Mouse (Mus musculus) hindbrain, embryonic 15.5 days (tissue): ENCODE measurements around the gene Slc22a12. TPM values are rescaled to one million over a fixed set of nuclear protein-coding genes. Genes with fewer than 3 reads are reported as not detected.

ENCODE experiments used
- ATAC-seq: fragments of 200-750 bp; cut with Nextera tagmentation; 2 replicates; pipeline ENCODE4 v1.8.0; 2017; ENCODE audit warnings: low read depth, moderate number of reproducible peaks, moderate TSS enrichment; ENCODE audit not compliant: low FRiP score
- H3K27ac ChIP-seq: fragments of 300-500 bp; sonication (generic); replicated peaks from 2 replicates; pipeline ENCODE4 v1.5.1; 2015; ENCODE audit warnings: mild to moderate bottlenecking, inconsistent platforms
- H3K27me3 ChIP-seq: fragments of 300-500 bp; sonication (generic); 2 replicates; pipeline ENCODE4 v1.6.1; 2015; ENCODE audit warnings: control low read depth, inconsistent platforms
- H3K36me3 ChIP-seq: fragments of 300-500 bp; sonication (generic); 2 replicates; pipeline ENCODE4 v1.6.1; 2015; ENCODE audit warnings: control low read depth, inconsistent platforms
- H3K4me1 ChIP-seq: fragments of 300-500 bp; sonication (generic); replicated peaks from 2 replicates; pipeline ENCODE4 v1.6.1; 2015; ENCODE audit warnings: control low read depth, inconsistent platforms
- H3K4me2 ChIP-seq: fragments of 300-500 bp; sonication (generic); 2 replicates; pipeline ENCODE4 v1.6.1; 2015; ENCODE audit warnings: moderate library complexity, mild to moderate bottlenecking, inconsistent platforms
- H3K4me3 ChIP-seq: fragments of 300-500 bp; sonication (generic); 2 replicates; pipeline ENCODE4 v1.5.1; 2015; ENCODE audit warnings: mild to moderate bottlenecking, inconsistent platforms
- H3K9ac ChIP-seq: fragments of 300-500 bp; sonication (generic); 2 replicates; pipeline ENCODE4 v1.6.1; 2015; ENCODE audit warnings: inconsistent platforms
- H3K9me3 ChIP-seq: fragments of 300-500 bp; sonication (generic); 2 replicates; pipeline ENCODE4 v1.6.1; 2016; ENCODE audit warnings: control low read depth, inconsistent platforms
- WGBS: fragments of 180-500 bp; shearing (Covaris S2); methylation state at CpG from one replicate; pipeline ENCODE4 v1.1.7; 2015; 5-methylcytosine and 5-hydroxymethylcytosine counted together
- polyA plus RNA-seq: library from polyadenylated mRNA; unstranded; fragments of >200 nt; fragmentation: Nextera tagmentation; extraction: Ambion mirVana; gene quantifications from 2 replicates; pipeline ENCODE4 v1.2.1, GENCODE M21; 2015

Gene Slc22a12
- polyA plus RNA-seq, 1 experiment from 2014 or later: not detected

DNA sequence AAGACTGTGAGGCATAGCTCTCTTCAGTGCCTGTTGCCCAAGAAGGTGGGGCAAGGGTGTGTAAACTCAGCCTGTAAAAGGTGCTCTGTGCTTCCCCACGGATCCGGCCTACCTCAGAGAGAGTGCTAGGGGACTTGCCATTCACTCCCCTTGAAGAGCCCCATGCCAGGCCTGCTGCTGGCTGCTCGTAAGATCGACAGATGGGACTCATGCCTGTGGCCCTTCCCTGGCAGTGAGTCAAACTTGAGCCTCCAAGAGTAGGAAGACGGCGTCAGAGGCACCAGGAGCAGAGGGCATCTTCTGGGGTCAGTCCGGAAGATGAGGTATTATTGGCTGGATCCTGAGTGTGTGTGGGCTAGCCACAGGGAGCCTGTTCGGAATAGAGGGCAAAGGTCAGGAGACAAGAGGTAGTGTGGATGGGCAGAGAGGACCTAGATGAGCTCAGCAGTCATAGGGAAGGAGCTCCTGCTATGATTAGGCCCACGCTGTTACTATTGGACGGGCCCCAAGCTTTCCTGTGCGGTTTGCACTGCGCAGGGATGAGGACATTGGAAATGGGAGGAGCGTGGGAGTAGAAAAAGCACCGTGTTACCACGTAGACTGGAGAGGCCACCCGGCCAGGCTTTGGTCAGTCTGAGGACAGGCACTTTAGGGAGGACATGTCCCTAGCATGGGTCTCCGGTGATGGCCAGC, 14.8 kb downstream of the Slc22a12 start:
- Histone ChIP-seq H3K4me1 (peaks cover 55% of the 10 kb centered on the region), H3K27ac (peak overlapping the region; percentile 40; the same call in 1 of the 2 replicates)
- WGBS: 67% methylated on average over 17 of the region's 17 CpGs

DNA sequence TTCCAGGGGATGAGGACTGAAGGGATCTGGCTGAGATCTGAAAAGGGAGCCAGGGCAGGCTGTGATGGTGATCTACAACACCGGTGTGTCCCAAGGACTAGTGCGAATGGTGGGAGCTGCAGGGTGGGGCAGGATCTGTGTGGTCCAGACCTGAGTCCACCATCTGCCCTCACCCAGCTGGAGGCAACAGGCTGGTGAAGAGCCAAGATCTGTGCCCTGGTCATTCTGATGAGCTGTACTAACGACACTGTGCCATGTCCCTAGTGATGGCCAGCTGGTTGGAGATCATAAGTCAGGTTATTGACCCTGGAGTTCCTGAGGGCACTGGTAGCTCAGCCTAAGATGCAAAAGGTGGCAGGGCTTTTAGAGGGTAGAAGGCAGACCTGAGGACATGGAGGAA, 15.4 kb downstream of the Slc22a12 start:
- ATAC-seq: no peak
- no peak overlapping the region for H3K4me3 ChIP-seq
- no peak overlapping the region for H3K9ac ChIP-seq
- peak overlapping the region; percentile 40; the same call in 1 of the 2 replicates for H3K27ac ChIP-seq
- WGBS: 81% methylated on average over 3 of the region's 3 CpGs
- H3K27me3 ChIP-seq: no peaks in the 10 kb centered on the region
- H3K4me1 ChIP-seq: peaks cover 49% of the 10 kb centered on the region
- no peaks in the 10 kb centered on the region for H3K9me3 ChIP-seq
- H3K4me2 ChIP-seq: no peak overlapping the region
- peaks cover 24% of the 10 kb centered on the region for H3K36me3 ChIP-seq

More for the DNA sequence above, 14.8 kb downstream of the Slc22a12 start:
- Histone ChIP-seq H3K36me3 (peaks cover 19% of the 10 kb centered on the region), H3K4me2 (no peak overlapping the region), H3K9ac (no peak overlapping the region), H3K27me3 (no peaks in the 10 kb centered on the region), H3K9me3 (no peaks in the 10 kb centered on the region), H3K4me3 (no peak overlapping the region)
- ATAC-seq: no peak

DNA sequence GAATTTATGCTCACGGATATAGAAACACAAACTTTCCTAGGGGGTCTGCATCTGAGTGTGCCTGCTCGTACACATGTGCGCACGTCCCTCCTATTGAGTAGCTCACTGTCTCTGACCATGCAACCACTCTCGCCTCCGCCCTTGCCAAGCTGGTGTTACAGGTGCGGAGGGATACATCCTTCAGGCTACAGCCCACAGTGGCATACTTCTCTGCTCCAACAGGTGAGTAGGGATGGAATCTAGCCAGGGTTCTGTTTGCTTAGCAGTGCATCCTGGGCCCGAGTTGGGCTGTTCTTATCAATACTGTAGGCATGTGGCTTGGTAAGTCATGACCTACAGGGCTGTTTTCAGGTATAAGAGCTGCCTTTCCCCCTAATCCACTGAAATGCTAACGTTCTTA, 16.8 kb downstream of the Slc22a12 start:
- WGBS: 94% methylated on average over 9 of the region's 9 CpGs
- Histone ChIP-seq H3K27ac (no peak overlapping the region), H3K4me2 (no peak overlapping the region), H3K4me3 (no peak overlapping the region), H3K9ac (no peak overlapping the region), H3K36me3 (peaks cover 33% of the 10 kb centered on the region), H3K9me3 (no peaks in the 10 kb centered on the region), H3K27me3 (no peaks in the 10 kb centered on the region), H3K4me1 (peaks cover 35% of the 10 kb centered on the region)
- ATAC-seq: no peak

DNA sequence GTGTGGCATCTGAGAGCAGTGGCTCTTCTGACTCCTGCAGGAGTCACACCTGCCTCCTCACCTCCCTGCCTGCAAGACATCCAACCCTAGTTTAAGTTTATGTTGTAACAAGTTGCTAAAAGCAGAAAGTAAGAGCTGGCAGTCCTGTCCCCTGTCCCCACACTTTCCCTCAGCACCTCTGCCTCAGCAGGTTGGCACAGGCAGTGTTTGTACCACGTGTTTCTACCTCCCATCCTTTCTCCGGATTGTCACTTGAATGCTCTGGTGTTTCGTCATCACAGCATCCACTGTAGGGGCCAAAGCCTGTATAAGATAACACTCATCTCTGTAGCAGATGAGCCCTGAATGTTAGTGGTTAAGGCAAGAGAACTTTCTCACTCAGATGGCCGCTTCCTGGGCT, 17.8 kb downstream of the Slc22a12 start:
- 84% methylated on average over 4 of the region's 4 CpGs for WGBS
- Histone ChIP-seq H3K4me1 (peaks cover 27% of the 10 kb centered on the region), H3K4me3 (no peak overlapping the region), H3K36me3 (peaks cover 37% of the 10 kb centered on the region), H3K9me3 (no peaks in the 10 kb centered on the region), H3K27me3 (no peaks in the 10 kb centered on the region), H3K27ac (no peak overlapping the region), H3K4me2 (no peak overlapping the region), H3K9ac (no peak overlapping the region)
- no peak for ATAC-seq

DNA sequence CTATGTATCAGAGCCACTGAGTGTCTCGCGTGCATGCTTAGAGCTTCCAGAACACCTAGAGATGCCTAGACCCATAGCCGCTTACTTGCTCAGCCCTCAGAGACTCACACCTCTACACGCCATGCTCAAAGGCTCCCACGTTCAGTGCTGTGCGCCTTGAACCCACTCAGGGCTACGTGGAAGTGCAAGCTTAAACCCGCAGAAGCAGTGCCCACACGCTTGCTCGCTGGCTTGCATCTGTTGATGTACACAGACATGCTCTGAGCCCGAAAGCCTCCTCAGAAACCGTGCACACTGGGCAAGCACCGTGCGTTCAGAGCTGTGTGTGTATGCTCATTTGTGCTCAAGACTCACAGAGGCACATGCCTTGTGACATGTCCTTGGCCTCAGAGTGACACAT, 20.5 kb downstream of the Slc22a12 start:
- no peak overlapping the region for H3K4me2 ChIP-seq
- H3K9me3 ChIP-seq: no peaks in the 10 kb centered on the region
- H3K4me1 ChIP-seq: peaks cover 27% of the 10 kb centered on the region
- ATAC-seq: no peak
- no peak overlapping the region for H3K9ac ChIP-seq
- no peaks in the 10 kb centered on the region for H3K27me3 ChIP-seq
- H3K36me3 ChIP-seq: peaks cover 46% of the 10 kb centered on the region
- no peak overlapping the region for H3K27ac ChIP-seq
- H3K4me3 ChIP-seq: no peak overlapping the region
- 92% methylated on average over 14 of the region's 14 CpGs for WGBS

DNA sequence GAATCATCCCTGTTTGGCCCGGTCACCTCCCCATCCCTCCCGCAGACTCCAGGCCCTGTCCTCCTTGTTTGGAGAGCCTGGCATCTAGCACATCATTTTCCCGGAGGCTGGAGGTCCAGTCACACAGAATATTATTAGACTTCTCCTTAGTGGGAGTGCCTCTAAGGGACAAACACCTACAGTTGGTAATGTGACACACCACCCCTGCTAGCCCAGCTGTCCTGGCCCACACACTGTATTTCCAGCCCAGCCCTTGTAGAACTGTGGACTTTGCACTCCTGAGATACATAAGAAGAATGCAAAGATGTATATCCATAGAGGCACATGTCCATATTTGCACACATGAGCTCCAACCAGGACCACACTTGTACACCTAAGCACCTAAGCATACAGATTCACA, 21.2 kb downstream of the Slc22a12 start:
- Histone ChIP-seq H3K4me2 (no peak overlapping the region), H3K27ac (no peak overlapping the region), H3K4me1 (peaks cover 29% of the 10 kb centered on the region), H3K27me3 (no peaks in the 10 kb centered on the region), H3K9me3 (no peaks in the 10 kb centered on the region), H3K4me3 (no peak overlapping the region), H3K9ac (no peak overlapping the region), H3K36me3 (peaks cover 48% of the 10 kb centered on the region)
- 95% methylated on average over 3 of the region's 3 CpGs for WGBS
- no peak for ATAC-seq

DNA sequence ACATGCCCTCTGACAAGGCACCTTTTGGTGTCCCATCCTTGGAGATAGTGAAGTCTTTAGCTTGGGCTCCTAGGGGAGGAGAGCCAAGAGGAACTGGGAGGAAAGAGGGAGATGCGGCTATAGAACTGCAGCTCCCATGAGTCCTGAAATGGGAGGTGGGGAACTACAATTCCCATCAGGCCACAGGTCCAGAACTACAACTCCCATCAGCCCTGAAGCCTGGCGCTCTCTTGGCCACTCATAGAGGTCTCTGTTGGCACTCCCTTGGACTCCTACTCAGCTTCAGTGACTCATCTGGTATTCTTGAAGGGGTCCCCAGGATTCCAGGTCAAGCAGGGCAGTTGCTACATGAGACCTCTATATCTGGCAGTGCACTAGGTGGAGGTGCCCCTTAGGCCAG, 23.3 kb downstream of the Slc22a12 start:
- peaks cover 35% of the 10 kb centered on the region for H3K4me1 ChIP-seq
- peaks cover 61% of the 10 kb centered on the region for H3K36me3 ChIP-seq
- H3K27ac ChIP-seq: peak overlapping the region; percentile 80
- 44% methylated on average over 2 of the region's 2 CpGs for WGBS
- H3K9ac ChIP-seq: no peak overlapping the region
- no peaks in the 10 kb centered on the region for H3K9me3 ChIP-seq
- ATAC-seq: no peak
- no peak overlapping the region for H3K4me3 ChIP-seq
- H3K27me3 ChIP-seq: no peaks in the 10 kb centered on the region
- 0 out of 2 replicates have a peak overlapping the region, but pooled peaks have one; percentile 29 for H3K4me2 ChIP-seq

DNA sequence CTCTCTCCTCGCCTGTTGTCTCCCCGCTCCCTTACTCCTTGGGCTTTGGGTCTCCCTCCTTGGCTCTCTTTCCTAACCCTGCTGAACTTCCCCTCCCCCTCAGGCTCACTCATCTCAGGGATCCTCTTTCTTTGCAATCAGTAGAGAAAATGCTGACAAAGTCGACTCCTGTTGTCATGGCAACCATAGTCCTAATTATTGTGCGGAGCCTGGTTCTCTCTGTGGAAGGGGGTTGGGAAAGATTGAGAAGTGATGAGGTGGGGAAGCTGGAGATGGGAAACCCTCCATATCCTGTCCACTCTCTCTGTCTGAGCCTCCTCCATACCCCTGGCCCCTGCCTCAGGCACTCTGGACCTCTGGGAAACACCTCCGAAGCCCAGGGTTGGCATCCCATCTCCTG, 24.2 kb downstream of the Slc22a12 start:
- peaks cover 35% of the 10 kb centered on the region for H3K4me1 ChIP-seq
- H3K9me3 ChIP-seq: no peaks in the 10 kb centered on the region
- no peak overlapping the region for H3K9ac ChIP-seq
- H3K36me3 ChIP-seq: peaks cover 57% of the 10 kb centered on the region
- WGBS: 13% methylated on average over 5 of the region's 5 CpGs
- no peaks in the 10 kb centered on the region for H3K27me3 ChIP-seq
- H3K4me2 ChIP-seq: peak overlapping the region; percentile 29
- H3K27ac ChIP-seq: peak overlapping the region; percentile 80
- peak; percentile 59 for ATAC-seq
- H3K4me3 ChIP-seq: no peak overlapping the region

DNA sequence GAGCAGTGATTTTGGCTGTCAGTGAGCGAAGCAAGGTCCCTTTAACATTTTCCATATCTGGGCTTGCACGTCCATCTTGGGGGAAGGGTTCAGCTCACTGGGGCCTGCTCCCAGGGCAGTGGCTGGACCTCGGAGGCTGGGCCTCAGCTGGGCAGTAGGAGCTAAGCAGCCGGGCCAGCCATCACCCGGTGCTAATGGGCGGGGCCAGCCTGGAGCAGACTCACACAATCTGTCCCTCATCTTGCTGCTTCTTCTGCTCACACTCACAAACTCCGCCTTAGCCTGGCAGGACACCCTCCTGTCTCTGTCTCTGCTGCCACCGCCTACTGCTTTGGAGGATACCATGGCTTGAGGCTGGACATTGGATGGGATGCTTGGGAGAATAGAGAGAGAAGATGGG, 26.7 kb downstream of the Slc22a12 start:
- WGBS: 54% methylated on average over 8 of the region's 8 CpGs
- Histone ChIP-seq H3K9me3 (no peaks in the 10 kb centered on the region), H3K4me1 (peaks cover 44% of the 10 kb centered on the region), H3K27ac (no peak overlapping the region), H3K27me3 (no peaks in the 10 kb centered on the region), H3K4me2 (no peak overlapping the region), H3K9ac (no peak overlapping the region), H3K4me3 (no peak overlapping the region), H3K36me3 (peaks cover 50% of the 10 kb centered on the region)
- ATAC-seq: no peak

DNA sequence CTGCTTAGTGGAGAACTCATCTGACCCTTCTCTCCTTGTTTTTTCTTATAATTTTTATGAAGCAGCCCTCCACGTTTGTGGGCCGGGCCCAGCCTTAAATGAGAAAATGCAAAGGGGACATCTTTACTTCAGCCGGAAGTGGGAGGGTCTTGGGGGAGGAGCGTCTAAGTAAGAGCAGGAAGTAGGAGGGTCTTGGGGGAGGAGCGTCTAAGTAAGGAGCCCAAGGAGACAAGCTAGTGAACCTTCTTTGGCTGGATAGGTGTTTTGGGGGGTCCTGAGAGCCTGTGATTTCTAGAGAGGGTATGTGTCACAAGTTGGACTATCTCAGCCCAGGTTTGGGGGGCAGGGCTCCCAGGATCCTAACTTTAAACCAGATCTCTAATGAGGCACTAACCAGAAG, 27.4 kb downstream of the Slc22a12 start:
- Histone ChIP-seq H3K4me2 (no peak overlapping the region), H3K27me3 (no peaks in the 10 kb centered on the region), H3K4me3 (no peak overlapping the region), H3K27ac (no peak overlapping the region), H3K4me1 (peaks cover 44% of the 10 kb centered on the region), H3K36me3 (peaks cover 55% of the 10 kb centered on the region), H3K9ac (no peak overlapping the region), H3K9me3 (no peaks in the 10 kb centered on the region)
- ATAC-seq: no peak
- 76% methylated on average over 5 of the region's 5 CpGs for WGBS

DNA sequence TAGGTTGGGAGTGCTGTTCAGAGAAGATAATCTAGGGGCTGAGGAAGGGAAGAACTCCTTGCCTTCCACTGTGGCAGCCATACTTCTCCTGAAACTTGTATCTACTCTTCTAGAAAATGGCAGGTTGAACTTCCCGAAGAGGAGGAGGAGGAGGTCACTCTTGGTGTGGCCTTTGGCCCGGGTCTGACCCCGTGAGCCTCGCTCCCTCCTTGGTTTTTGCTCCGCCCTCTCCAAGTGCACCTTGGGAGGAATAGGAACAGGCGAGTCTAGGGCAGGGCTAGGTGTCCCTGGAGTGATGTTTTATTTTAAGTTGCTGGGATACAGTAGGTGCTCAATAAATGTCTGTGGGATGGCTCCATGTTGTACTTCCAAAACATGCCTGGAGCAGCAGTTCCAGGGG, 27.9 kb downstream of the Slc22a12 start:
- WGBS: 71% methylated on average over 6 of the region's 6 CpGs
- peaks cover 55% of the 10 kb centered on the region for H3K36me3 ChIP-seq
- H3K4me3 ChIP-seq: no peak overlapping the region
- H3K27ac ChIP-seq: 0 out of 2 replicates have a peak overlapping the region, but pooled peaks have one; percentile 12
- ATAC-seq: no peak
- no peak overlapping the region for H3K4me2 ChIP-seq
- peaks cover 44% of the 10 kb centered on the region for H3K4me1 ChIP-seq
- no peaks in the 10 kb centered on the region for H3K27me3 ChIP-seq
- H3K9me3 ChIP-seq: no peaks in the 10 kb centered on the region
- H3K9ac ChIP-seq: no peak overlapping the region

DNA sequence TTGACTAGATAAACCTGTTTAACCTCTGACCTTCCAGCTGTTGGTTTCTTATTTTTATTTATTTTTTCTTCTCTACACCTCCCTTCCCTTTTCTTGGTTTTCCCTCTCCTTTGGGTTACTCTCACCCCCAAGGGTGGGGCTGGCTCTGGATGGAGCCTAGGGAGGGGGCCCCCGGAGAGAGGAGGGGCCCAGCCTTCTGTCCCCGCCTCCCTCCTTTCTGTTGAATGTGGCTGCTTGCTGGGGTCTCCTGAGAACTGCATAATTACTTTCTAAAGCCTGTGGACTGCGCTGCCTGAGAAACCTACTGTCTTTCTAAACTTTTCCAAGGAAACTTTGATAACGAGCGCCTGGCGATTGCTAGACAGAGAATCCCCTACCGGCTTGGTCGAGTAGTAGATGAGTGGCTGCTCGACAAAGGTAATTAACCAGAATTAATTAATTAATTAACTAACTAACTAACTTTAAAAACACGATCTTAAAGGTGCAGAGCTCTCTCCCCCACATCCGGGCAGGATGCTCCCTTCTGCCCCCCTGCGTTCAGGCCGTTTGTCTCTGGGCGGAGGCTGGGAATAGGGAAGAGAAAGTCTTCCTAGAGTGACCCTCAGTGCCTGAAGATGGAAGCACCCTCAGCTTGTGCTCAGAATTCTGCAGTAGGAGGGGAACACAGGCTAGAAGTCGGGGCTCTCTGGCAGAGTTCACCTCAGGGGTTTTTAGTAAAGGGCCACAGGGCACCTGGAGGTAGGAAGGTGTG, 29.3 kb downstream of the Slc22a12 start:
- Histone ChIP-seq H3K36me3 (peaks cover 54% of the 10 kb centered on the region), H3K9ac (no peak overlapping the region), H3K4me2 (no peak overlapping the region), H3K4me1 (peaks cover 31% of the 10 kb centered on the region), H3K4me3 (no peak overlapping the region), H3K27me3 (no peaks in the 10 kb centered on the region), H3K27ac (peak overlapping the region; percentile 42; the same call in 1 of the 2 replicates), H3K9me3 (no peaks in the 10 kb centered on the region)
- no peak for ATAC-seq
- 13% methylated on average over 15 of the region's 15 CpGs for WGBS
